Mouse (Mus musculus) common myeloid progenitor, adult 5-6 weeks (primary cell): ENCODE results near the gene Baiap2l2. TPM values are rescaled to one million over a fixed set of nuclear protein-coding genes. Genes with fewer than 3 reads are reported as not detected.
"Not testable (repeated sequence)": the region's sequence is repeated elsewhere in the genome, so short reads cannot be mapped to it uniquely, and the experiment has no call there.

Experiments used
- ATAC-seq: replicated peaks from 2 replicates; pipeline ENCODE4 v1.8.0; 2016; ENCODE audit warnings: low read depth, mild to moderate bottlenecking, moderate TSS enrichment, inconsistent platforms; ENCODE audit not compliant: poor library complexity, severe bottlenecking
- total RNA-seq: library from RNA; stranded (forward); fragments of 200-1000, 187-1606 nt; gene quantifications from 2 replicates; pipeline ENCODE4 v1.2.3, GENCODE M21; 2017

The Baiap2l2 gene
- total RNA-seq, 1 experiment from 2014 or later = not detected

DNA sequence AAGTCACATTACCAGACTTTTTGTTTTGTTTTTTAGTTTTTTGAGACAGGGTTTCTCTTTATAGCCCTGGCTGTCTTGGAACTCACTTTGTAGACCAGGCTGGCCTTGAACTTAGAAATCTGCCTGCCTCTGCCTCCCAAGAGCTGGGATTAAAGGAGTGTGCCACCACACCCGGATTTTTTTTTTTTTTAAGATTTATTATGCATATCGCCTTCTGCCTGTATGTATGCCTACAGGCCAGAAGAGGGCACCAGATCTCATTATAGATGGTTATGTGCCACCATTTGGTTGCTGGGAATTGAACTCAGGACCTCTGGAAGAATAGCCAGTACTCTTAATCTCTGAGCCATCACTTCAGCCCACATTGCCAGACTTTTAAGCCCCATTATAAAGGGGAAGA, 59.6 kb downstream of the Baiap2l2 start:
- ATAC-seq = not testable (repeated sequence)

DNA sequence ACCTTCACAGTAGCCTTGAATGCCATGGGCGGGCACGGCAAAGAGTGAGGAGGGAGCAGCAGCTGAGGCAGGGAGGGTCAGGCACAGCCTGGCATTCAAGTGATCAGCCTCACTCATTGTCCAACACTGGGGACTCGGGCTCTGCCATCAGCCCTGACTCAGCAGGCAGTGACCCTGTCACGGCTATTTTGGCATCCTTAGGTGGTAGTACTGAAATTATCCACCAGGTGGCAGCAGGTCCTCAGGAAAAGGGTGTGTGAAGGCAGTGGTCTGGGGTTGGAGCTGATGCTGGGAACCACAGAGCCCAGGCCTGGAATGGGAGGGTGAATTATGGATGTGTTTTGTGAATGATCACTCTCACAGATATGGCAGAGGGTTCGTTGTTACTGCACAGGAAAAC, 60.7 kb downstream of the Baiap2l2 start:
- ATAC-seq = peak; percentile 80

DNA sequence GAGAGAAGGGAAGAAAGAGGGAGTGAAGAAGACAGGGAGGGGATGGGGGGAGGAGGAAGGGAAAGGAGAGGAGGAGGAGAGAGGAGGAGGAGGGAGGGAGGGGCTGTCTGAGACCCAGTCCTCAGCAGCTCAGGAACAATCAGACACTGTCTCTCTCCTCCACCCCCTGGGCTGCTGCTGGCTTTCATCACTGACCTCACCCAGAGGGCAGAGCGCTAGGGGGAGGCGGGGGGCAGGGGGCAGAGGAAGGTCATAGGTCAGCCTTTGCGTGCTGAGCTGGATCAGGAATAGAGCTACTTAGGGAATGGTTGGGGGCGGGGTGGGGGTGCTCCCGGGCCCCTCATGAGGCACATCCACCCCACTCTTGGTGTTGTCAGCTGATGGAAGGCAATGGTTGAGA, 61.7 kb downstream of the Baiap2l2 start:
- no peak for ATAC-seq

DNA sequence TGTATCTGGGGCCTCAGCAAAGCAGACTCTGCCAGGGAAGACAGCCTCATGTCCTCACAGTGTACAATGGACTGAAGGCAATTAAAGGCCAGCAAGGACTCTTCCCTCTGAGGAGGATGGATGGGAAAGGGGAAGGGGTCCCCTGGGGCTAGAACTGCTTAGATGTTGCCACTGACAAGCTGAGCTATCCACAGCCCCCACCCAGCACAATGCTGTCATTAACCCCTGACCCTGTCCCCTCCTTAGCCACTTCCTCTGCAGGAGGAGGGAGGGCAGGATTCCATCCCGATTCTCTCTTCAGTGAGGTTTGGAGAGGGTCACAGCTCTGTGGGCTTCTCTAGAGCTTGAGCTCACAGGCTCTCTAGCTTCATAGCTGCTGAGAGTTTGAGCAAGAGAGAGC, 65.8 kb downstream of the Baiap2l2 start:
- ATAC-seq = no peak

DNA sequence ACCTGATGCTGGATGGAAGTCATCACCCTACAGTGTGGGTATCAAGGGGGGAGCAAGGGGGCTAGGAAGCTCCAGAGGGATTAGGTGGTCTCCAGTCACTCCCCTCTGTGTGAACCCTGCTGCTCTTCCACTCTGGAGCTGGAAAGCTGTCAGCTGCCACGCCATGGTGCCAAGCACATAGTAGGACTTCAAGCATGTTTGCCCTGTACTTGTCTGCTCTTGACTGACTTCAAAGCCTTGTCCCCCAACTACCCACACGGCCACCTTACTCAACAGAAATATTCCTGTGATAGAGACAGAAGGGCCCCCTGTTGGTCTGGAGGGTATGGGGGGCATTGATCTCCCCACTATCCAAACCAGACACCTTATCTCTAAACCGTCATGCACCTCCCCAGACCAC, 69.1 kb downstream of the Baiap2l2 start:
- ATAC-seq = no peak

DNA sequence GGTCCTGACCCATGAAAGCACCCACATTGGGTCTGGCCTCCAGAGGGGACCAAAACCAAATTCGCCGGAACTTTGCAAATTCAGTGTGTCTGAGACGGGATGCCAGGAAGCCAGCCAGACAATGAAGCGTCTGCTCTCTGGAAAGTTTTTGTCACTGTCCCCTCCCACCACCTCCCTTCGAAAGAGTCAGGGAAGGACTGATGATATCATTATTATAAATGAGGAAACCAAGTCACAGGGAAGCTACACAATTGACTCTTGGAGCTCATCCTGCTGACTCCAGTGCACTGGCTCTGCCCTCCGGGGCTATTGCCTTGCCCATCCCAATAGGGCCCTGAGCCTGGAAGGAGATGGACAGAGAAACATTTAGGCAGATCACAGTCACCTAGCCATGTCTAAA, 71.7 kb downstream of the Baiap2l2 start:
- ATAC-seq = no peak

DNA sequence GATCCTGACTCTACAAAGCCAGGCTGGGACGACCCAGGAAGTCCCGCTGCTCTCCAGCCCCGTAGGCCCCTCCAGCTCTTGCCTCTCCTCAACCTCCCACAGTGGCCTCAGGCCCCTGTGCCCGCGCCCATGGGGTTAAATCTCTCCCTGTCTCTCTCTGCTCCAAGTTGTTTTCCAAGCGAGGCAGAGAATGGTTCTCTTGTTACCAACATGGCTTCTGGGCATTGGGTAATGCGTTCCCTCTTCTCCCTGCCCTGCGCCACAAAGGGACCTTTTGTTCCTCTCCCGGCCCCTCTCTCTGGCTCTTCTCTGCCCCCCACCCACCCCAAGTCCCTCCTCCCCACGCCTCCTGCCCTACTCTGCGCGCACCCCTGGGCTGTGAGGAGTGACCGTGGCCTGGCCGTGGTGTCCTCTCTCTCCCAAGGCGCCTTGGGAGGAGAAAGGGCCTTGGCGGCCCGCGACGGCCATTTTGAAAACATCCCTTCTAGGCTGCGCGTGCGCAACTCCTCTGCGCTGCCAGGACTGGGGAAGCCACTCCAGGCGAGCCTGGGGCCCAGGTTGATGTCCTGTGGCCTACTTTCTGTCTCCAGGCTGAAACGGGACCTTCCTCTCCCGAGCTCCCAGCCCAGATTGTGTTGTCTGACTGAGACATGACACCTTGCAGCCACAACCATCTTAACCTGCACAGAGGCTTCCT, 72.4 kb downstream of the Baiap2l2 start:
- ATAC-seq = no peak

DNA sequence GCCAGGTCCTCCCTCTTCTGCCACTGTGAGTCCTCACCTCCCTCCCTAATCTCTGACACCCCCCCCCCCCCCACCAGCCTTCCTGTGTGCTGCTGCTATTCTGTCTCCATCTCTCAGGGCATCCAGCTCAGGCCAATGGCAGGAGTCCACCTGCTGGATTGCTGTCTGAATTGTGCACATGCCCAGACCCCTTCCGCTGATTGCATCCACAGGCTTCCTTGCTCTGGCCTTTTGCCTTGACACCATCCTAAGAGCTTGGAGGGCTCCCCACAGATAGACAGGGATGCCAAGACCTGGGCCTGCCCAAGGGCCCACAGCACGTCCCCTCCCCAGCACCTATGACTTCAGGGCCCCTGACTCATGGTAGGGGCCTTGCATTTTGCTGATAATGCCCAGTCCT, 75.0 kb downstream of the Baiap2l2 start:
- ATAC-seq = no peak

DNA sequence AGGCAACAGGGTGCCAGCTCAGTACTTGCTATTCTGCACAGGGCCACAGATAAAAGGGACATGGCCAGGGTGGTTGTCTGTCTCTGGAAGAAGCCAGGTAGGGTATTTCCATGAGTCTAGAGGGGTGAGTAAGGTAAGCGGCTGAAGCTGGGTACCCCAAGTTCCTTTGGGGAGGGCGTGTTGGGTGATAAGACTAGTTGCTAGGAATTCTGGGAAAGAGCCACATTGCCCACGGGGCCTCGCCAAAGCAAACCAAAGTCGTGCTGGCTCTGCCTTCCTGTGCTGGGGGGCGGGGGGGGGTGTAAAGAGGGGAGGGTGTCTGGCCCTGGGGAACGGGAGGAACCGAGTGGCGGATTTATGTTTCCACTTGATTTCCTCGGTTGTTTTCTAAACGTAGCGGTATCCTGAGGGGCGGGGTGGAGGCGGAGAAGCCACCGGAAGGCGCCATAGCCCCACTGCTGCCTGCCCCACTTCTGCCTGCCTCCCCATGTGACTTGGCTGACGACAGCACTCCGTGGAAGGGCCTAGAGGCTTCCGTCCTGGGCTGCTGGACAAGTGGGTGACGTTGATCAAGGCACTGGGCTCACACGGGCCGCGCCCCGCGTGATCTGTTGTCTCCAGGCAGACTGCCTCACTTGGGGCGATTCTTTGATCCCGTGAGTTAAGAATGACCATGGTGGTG, 76.4 kb downstream of the Baiap2l2 start:
- ATAC-seq = peak; percentile 96

DNA sequence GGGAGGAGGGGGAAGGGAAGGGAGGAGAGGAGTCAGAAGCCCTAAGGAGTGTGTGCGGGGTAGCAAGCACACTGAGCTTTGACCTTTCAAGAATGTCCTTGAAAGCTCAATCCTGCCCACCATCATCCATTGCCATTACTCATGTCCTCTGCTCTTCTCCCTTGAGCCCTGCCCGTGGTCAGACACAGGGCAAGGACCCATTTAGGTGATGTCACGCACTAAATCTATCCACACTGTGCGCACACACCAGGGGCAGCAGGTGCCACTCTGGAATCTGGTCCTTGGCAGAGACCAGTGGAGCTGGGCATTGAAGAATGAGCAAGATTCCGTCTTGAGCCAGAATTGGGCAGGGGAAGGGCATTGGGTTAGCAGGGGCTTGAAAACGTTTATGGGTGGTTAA, 77.1 kb downstream of the Baiap2l2 start:
- no peak for ATAC-seq

Other genes starting within 250 kb of the Baiap2l2 start
- 1.4 and 3.5 TPM in 2 replicates for gene Galr3, start 243.7 kb downstream of the Baiap2l2 start, total RNA-seq
- gene Ankrd54, start 222.6 kb downstream of the Baiap2l2 start, total RNA-seq = 12.0 and 18.3 TPM in 2 replicates
- gene Eif3l, start 210.4 kb downstream of the Baiap2l2 start, total RNA-seq = 227 and 237 TPM in 2 replicates
- 2.3 and 2.5 TPM in 2 replicates for gene Micall1, start 176.6 kb downstream of the Baiap2l2 start, total RNA-seq
- 72.3 and 128 TPM in 2 replicates for gene Polr2f, start 144.5 kb downstream of the Baiap2l2 start, total RNA-seq
- 0.14 TPM in 1 of 2 replicates, not detected in the other for gene 1700088E04Rik, start 144.3 kb downstream of the Baiap2l2 start, total RNA-seq
- not detected in 2 replicates for gene Sox10, start 120.3 kb downstream of the Baiap2l2 start, total RNA-seq
- 11.3 and 13.0 TPM in 2 replicates for gene Pick1, start 56.4 kb downstream of the Baiap2l2 start, total RNA-seq
- gene Gm49486, start 56.1 kb downstream of the Baiap2l2 start, total RNA-seq = not detected in 2 replicates
- gene Slc16a8, start 30.8 kb downstream of the Baiap2l2 start, total RNA-seq = not detected in 2 replicates
- gene Pla2g6, start 42.9 kb upstream of the Baiap2l2 start, total RNA-seq = 7.8 and 16.9 TPM in 2 replicates
- gene Maff, start 61.1 kb upstream of the Baiap2l2 start, total RNA-seq = 5.8 and 11.7 TPM in 2 replicates
- 3.4 and 4.2 TPM in 2 replicates for gene Tmem184b, start 118.0 kb upstream of the Baiap2l2 start, total RNA-seq
- 40.3 and 46.5 TPM in 2 replicates for gene Csnk1e, start 170.0 kb upstream of the Baiap2l2 start, total RNA-seq
- gene Kcnj4, start 219.7 kb upstream of the Baiap2l2 start, total RNA-seq = not detected in 2 replicates
- not detected in 2 replicates for gene Kdelr3, start 230.9 kb upstream of the Baiap2l2 start, total RNA-seq